Mouse (Mus musculus) limb, embryonic 14.5 days (tissue): ENCODE results near the gene Fbn1. TPM values are rescaled to one million over a fixed set of nuclear protein-coding genes. Genes with fewer than 3 reads are reported as not detected.

ENCODE experiments used
- ATAC-seq: fragments of 200-750 bp; cut with Nextera tagmentation; 2 replicates; pipeline ENCODE4 v1.8.0; 2017; ENCODE audit warnings: low read depth, moderate number of reproducible peaks, moderate TSS enrichment; ENCODE audit not compliant: low FRiP score
- DNase-seq: peaks from one replicate; pipeline ENCODE4 v3.0.0-alpha.2; 2015; ENCODE audit warnings: low spot score
- H3K27ac ChIP-seq: fragments of 300-500 bp; sonication (generic); replicated peaks from 2 replicates; pipeline ENCODE4 v1.5.1; 2014; ENCODE audit warnings: low read depth, mild to moderate bottlenecking, low read length, moderate library complexity, mixed read lengths
- H3K27me3 ChIP-seq: fragments of 300-500 bp; sonication (generic); 2 replicates; pipeline ENCODE4 v1.6.1; 2014; ENCODE audit warnings: low read length, mixed read lengths; ENCODE audit not compliant: control insufficient read depth, insufficient read depth
- H3K36me3 ChIP-seq: fragments of 300-500 bp; sonication (generic); 2 replicates; pipeline ENCODE4 v1.6.1; 2014; ENCODE audit warnings: mild to moderate bottlenecking, low read length, moderate library complexity, mixed read lengths; ENCODE audit not compliant: control insufficient read depth, insufficient read depth
- H3K4me1 ChIP-seq: fragments of 300-500 bp; sonication (generic); 2 replicates; pipeline ENCODE4 v1.6.1; 2014; ENCODE audit warnings: antibody characterized with exemption, low read length, mixed read lengths; ENCODE audit not compliant: control insufficient read depth, insufficient read depth
- H3K4me2 ChIP-seq: fragments of 300-500 bp; sonication (generic); replicated peaks from 2 replicates; pipeline ENCODE4 v1.6.1; 2014; ENCODE audit warnings: low read depth, mild to moderate bottlenecking, low read length, moderate library complexity; ENCODE audit not compliant: severe bottlenecking
- H3K4me3 ChIP-seq: fragments of 300-500 bp; sonication (generic); replicated peaks from 2 replicates; pipeline ENCODE4 v1.5.1; 2014; ENCODE audit warnings: low read length
- H3K9ac ChIP-seq: fragments of 300-500 bp; sonication (generic); 2 replicates; pipeline ENCODE4 v1.6.1; 2014; ENCODE audit warnings: mild to moderate bottlenecking, low read depth, low read length, moderate library complexity; ENCODE audit not compliant: severe bottlenecking
- H3K9me3 ChIP-seq: fragments of 300-500 bp; sonication (generic); 2 replicates; pipeline ENCODE4 v1.6.1; 2016; ENCODE audit warnings: low read length; ENCODE audit not compliant: control insufficient read depth
- POLR2A ChIP-seq: fragments of 200-500 bp; IDR thresholded peaks from 2 replicates; pipeline ENCODE4 v1.8.0; 2012; ENCODE audit warnings: inconsistent platforms, mild to moderate bottlenecking, moderate library complexity, borderline replicate concordance; ENCODE audit not compliant: insufficient read depth, insufficient read length; ENCODE audit errors: extremely low read depth
- WGBS: fragments of 180-500 bp; shearing (Covaris S2); extraction: QIAGEN DNeasy Blood & Tissue Kit; methylation state at CpG from one replicate; pipeline ENCODE4 v1.1.7; 2014; 5-methylcytosine and 5-hydroxymethylcytosine counted together
- polyA plus RNA-seq, 2 experiments: library from polyadenylated mRNA; depleted of rRNA in 1 of 2; stranded (reverse) in 1 of 2; unstranded in 1 of 2; fragments of >200 nt; fragmentation: Nextera tagmentation in 1 of 2; extraction: Ambion mirVana in 1 of 2; gene quantifications; 2 replicates each; pipeline versions ENCODE4 v1.2.1 to v1.2.3; 2012 to 2014

Gene Fbn1
- polyA plus RNA-seq, 2 experiments, result 31.4 to 49.4 TPM

- H3K9me3 ChIP-seq, result no peaks in the 10 kb centered on the region
- WGBS, result 84% methylated on average over 3 of the region's 3 CpGs
- no peak overlapping the region for H3K9ac ChIP-seq
- no peaks in the 10 kb centered on the region for H3K4me1 ChIP-seq
- no peak overlapping the region for H3K4me3 ChIP-seq
- peaks cover 12% of the 10 kb centered on the region for H3K36me3 ChIP-seq
- no peak overlapping the region for H3K27ac ChIP-seq
- no peaks in the 10 kb centered on the region for H3K27me3 ChIP-seq
- no peak for TF ChIP-seq POLR2A
- H3K4me2 ChIP-seq, result no peak overlapping the region
- no peak for DNase-seq
- no peak for ATAC-seq
Observed at GRCm38 (mm10) chr2:125411777-125412176, 96.0 kb downstream of the Fbn1 start.

- Histone ChIP-seq H3K4me2 (no peak overlapping the region), H3K36me3 (peaks cover 9% of the 10 kb centered on the region), H3K9me3 (no peaks in the 10 kb centered on the region), H3K27me3 (no peaks in the 10 kb centered on the region), H3K4me1 (no peaks in the 10 kb centered on the region), H3K9ac (no peak overlapping the region), H3K27ac (no peak overlapping the region), H3K4me3 (no peak overlapping the region)
- WGBS, result 86% methylated on average over 4 of the region's 4 CpGs
- DNase-seq, result no peak
- ATAC-seq, result no peak
- TF ChIP-seq POLR2A, result no peak
Observed at GRCm38 (mm10) chr2:125404509-125405105, 103.2 kb downstream of the Fbn1 start.

GRCm38 (mm10) chr2:125402276-125402675 lies 105.5 kb downstream of the Fbn1 start:
- no peaks in the 10 kb centered on the region for H3K9me3 ChIP-seq
- H3K9ac ChIP-seq, result no peak overlapping the region
- H3K27ac ChIP-seq, result no peak overlapping the region
- WGBS, result 69% methylated on average over 1 of the region's 1 CpGs
- no peak for ATAC-seq
- H3K27me3 ChIP-seq, result no peaks in the 10 kb centered on the region
- H3K4me3 ChIP-seq, result no peak overlapping the region
- no peak for DNase-seq
- no peak overlapping the region for H3K4me2 ChIP-seq
- TF ChIP-seq POLR2A, result no peak
- H3K4me1 ChIP-seq, result no peaks in the 10 kb centered on the region
- H3K36me3 ChIP-seq, result peaks cover 12% of the 10 kb centered on the region

- Histone ChIP-seq H3K4me3 (no peak overlapping the region), H3K9me3 (no peaks in the 10 kb centered on the region), H3K4me2 (no peak overlapping the region), H3K27ac (no peak overlapping the region), H3K9ac (no peak overlapping the region), H3K27me3 (no peaks in the 10 kb centered on the region), H3K4me1 (no peaks in the 10 kb centered on the region), H3K36me3 (peaks cover 25% of the 10 kb centered on the region)
- ATAC-seq (no peak), DNase-seq (no peak)
- WGBS, result 92% methylated on average over 3 of the region's 3 CpGs
- no peak for TF ChIP-seq POLR2A
Observed at GRCm38 (mm10) chr2:125400121-125400520, 107.7 kb downstream of the Fbn1 start.

- Histone ChIP-seq H3K27me3 (no peaks in the 10 kb centered on the region), H3K9me3 (no peaks in the 10 kb centered on the region), H3K4me3 (no peak overlapping the region), H3K36me3 (peaks cover 31% of the 10 kb centered on the region), H3K27ac (no peak overlapping the region), H3K4me1 (no peaks in the 10 kb centered on the region), H3K9ac (no peak overlapping the region), H3K4me2 (no peak overlapping the region)
- ATAC-seq (no peak), DNase-seq (peak; percentile 8)
- WGBS, result 82% methylated on average over 7 of the region's 7 CpGs
- TF ChIP-seq POLR2A, result no peak
Observed at GRCm38 (mm10) chr2:125397796-125398195, 110.0 kb downstream of the Fbn1 start.

- no peak for TF ChIP-seq POLR2A
- DNase-seq, result no peak
- WGBS, result 90% methylated on average over 9 of the region's 9 CpGs
- Histone ChIP-seq H3K4me3 (no peak overlapping the region), H3K36me3 (peaks cover 29% of the 10 kb centered on the region), H3K27me3 (no peaks in the 10 kb centered on the region), H3K4me1 (no peaks in the 10 kb centered on the region), H3K9ac (no peak overlapping the region), H3K27ac (no peak overlapping the region), H3K4me2 (no peak overlapping the region), H3K9me3 (no peaks in the 10 kb centered on the region)
- no peak for ATAC-seq
Observed at GRCm38 (mm10) chr2:125394428-125395101, 113.2 kb downstream of the Fbn1 start.
